Mouse (Mus musculus) bone marrow, adult 2 months (tissue): ENCODE data around the gene Usp7.

Experiments
- CTCF ChIP-seq: fragments of 200-500 bp; IDR thresholded peaks from 2 replicates; pipeline ENCODE4 v1.5.1; 2011; ENCODE audit warnings: low read length, control low read depth; ENCODE audit not compliant: control insufficient read depth, insufficient read depth
- POLR2A ChIP-seq: fragments of 200-500 bp; IDR thresholded peaks from 2 replicates; pipeline ENCODE4 v1.6.1; 2011; ENCODE audit warnings: low read depth, mild to moderate bottlenecking, control low read depth, low read length, borderline replicate concordance; ENCODE audit not compliant: control insufficient read depth

GRCm38 (mm10) chr16:8781660-8782059, 10.4 kb downstream of the Usp7 start:
- TF ChIP-seq CTCF = no peak
- no peak for TF ChIP-seq POLR2A
